Mouse (Mus musculus): ENCODE measurements around the gene Pex14. TPM values are rescaled to one million over a fixed set of nuclear protein-coding genes. Genes with fewer than 3 reads are reported as not detected.
A peak's percentile ranks its signal among the peaks of the same experiment; 100 is the strongest.

Pex14 gene
- polyA plus RNA-seq, 1 experiment from 2014 or later = 38.9 TPM

DNA sequence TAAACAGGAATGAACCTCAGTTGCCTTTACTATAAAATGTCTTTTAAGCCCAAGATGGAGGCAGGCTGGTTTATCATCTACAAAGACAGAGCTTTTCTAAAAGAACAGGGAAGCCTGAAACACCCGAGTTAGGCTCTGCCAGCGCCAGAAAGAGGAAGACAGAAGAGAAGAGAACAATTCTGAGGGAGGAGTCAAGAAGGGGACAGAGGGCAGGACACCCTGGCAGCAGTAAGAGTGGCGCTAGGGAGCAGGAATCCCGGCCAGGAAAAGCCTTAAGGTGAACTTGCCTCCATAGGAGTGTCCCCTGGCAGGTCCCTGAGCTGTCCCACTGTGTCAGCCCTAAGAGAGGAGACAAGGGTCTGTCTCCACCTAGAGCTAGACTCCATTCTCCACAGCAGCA is 43.9 kb upstream of the Pex14 start:
- Histone ChIP-seq H3K36me3 (ENCODE audit: insufficient read depth, low read length) (no peaks in the 10 kb centered on the region), H3K4me1 (ENCODE audit: insufficient read depth, low read depth, low read length) (no peaks in the 10 kb centered on the region), H3K9me3 (ENCODE audit: low read length) (no peaks in the 10 kb centered on the region), H3K9ac (replicated peaks; ENCODE audit: low read depth) (no peak overlapping the region), H3K4me2 (replicated peaks; ENCODE audit: low read depth, low read length) (no peak overlapping the region), H3K27ac (ENCODE audit: low read length) (no peak overlapping the region), H3K4me3 (ENCODE audit: low read depth, low read length) (no peak overlapping the region), H3K27me3 (replicated peaks; ENCODE audit: insufficient read depth, low read length) (no peaks in the 10 kb centered on the region)
- TF ChIP-seq CTCF (IDR thresholded peaks at IDR 0.05) (no peak), EP300 (IDR thresholded peaks at IDR 0.05) (no peak)
- DNase-seq (ENCODE audit: low spot score) (no peak), ATAC-seq (no peak)
- WGBS = 18% methylated on average over 4 of the region's 4 CpGs

DNA sequence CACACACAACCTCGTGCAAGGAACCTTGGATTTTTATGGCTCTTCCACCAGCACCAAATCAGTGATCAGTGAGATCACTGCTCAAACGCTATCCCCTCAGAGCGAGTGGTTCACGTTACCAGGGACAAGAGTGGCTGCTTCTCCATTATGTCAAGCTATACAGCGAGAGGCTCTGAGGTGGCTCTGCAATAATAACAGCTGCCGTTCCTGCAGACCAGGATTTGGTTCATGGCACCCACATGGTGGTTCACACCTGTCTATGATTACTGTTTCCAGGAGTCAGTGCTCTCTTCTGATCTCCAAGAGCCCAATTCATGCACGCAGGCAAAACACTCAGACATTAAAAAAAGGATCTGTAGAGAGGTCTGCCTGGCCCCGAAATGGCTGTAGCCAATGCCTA is 38.8 kb upstream of the Pex14 start:
- no peaks in the 10 kb centered on the region for H3K9me3 ChIP-seq (ENCODE audit: low read length)
- ATAC-seq (no peak), DNase-seq (ENCODE audit: low spot score) (no peak)
- no peak overlapping the region for H3K27ac ChIP-seq (ENCODE audit: low read length)
- H3K4me2 ChIP-seq (replicated peaks; ENCODE audit: low read depth, low read length) = no peak overlapping the region
- 74% methylated on average over 8 of the region's 8 CpGs for whole genome bisulfite sequencing
- no peaks in the 10 kb centered on the region for H3K27me3 ChIP-seq (replicated peaks; ENCODE audit: insufficient read depth, low read length)
- no peaks in the 10 kb centered on the region for H3K4me1 ChIP-seq (ENCODE audit: insufficient read depth, low read depth, low read length)
- no peak overlapping the region for H3K4me3 ChIP-seq (ENCODE audit: low read depth, low read length)
- TF ChIP-seq EP300 (IDR thresholded peaks at IDR 0.05) = no peak
- TF ChIP-seq CTCF (IDR thresholded peaks at IDR 0.05) = no peak
- no peaks in the 10 kb centered on the region for H3K36me3 ChIP-seq (ENCODE audit: insufficient read depth, low read length)
- H3K9ac ChIP-seq (replicated peaks; ENCODE audit: low read depth) = no peak overlapping the region

GRCm38 (mm10) chr4:149136982-149137770 is 37.5 kb upstream of the Pex14 start, which contains the start of gene Cenps:
TSS of gene Cenps (minus strand) at chr4:149137629.
- Histone ChIP-seq H3K4me3 (ENCODE audit: low read depth, low read length) (peak within 1 kb of the TSS; percentile 57), H3K36me3 (ENCODE audit: insufficient read depth, low read length) (no peaks in the 10 kb centered on the region), H3K4me2 (replicated peaks; ENCODE audit: low read depth, low read length) (peak within 1 kb of the TSS; percentile 59), H3K4me1 (ENCODE audit: insufficient read depth, low read depth, low read length) (no peaks in the 10 kb centered on the region), H3K9ac (replicated peaks; ENCODE audit: low read depth) (peak within 1 kb of the TSS; percentile 30; the same call in 1 of the 2 replicates), H3K27me3 (replicated peaks; ENCODE audit: insufficient read depth, low read length) (no peaks in the 10 kb centered on the region), H3K9me3 (ENCODE audit: low read length) (no peaks in the 10 kb centered on the region), H3K27ac (ENCODE audit: low read length) (peak within 1 kb of the TSS; percentile 29)
- peak; percentile 93 for DNase-seq (ENCODE audit: low spot score)
- ATAC-seq = peak; percentile 91
- WGBS = 1% methylated on average over 67 of the region's 68 CpGs
- TF ChIP-seq CTCF (IDR thresholded peaks at IDR 0.05) (peak; percentile 98), EP300 (IDR thresholded peaks at IDR 0.05) (no peak)

GRCm38 (mm10) chr4:149136116-149136850 is 36.6 kb upstream of the Pex14 start:
- no peak for TF ChIP-seq EP300 (IDR thresholded peaks at IDR 0.05)
- no peak for TF ChIP-seq CTCF (IDR thresholded peaks at IDR 0.05)
- Histone ChIP-seq H3K4me3 (ENCODE audit: low read depth, low read length) (peak overlapping the region; percentile 57), H3K4me2 (replicated peaks; ENCODE audit: low read depth, low read length) (peak overlapping the region; percentile 59), H3K9ac (replicated peaks; ENCODE audit: low read depth) (no peak overlapping the region), H3K27ac (ENCODE audit: low read length) (no peak overlapping the region), H3K27me3 (replicated peaks; ENCODE audit: insufficient read depth, low read length) (no peaks in the 10 kb centered on the region), H3K4me1 (ENCODE audit: insufficient read depth, low read depth, low read length) (no peaks in the 10 kb centered on the region), H3K9me3 (ENCODE audit: low read length) (no peaks in the 10 kb centered on the region), H3K36me3 (ENCODE audit: insufficient read depth, low read length) (no peaks in the 10 kb centered on the region)
- WGBS = 49% methylated on average over 18 of the region's 18 CpGs
- ATAC-seq = no peak
- DNase-seq (ENCODE audit: low spot score) = no peak

- 86% methylated on average over 5 of the region's 5 CpGs for WGBS
- Histone ChIP-seq H3K4me3 (ENCODE audit: low read depth, low read length) (no peak overlapping the region), H3K36me3 (ENCODE audit: insufficient read depth, low read length) (no peaks in the 10 kb centered on the region), H3K27me3 (replicated peaks; ENCODE audit: insufficient read depth, low read length) (no peaks in the 10 kb centered on the region), H3K27ac (ENCODE audit: low read length) (no peak overlapping the region), H3K9me3 (ENCODE audit: low read length) (no peaks in the 10 kb centered on the region), H3K4me1 (ENCODE audit: insufficient read depth, low read depth, low read length) (no peaks in the 10 kb centered on the region), H3K9ac (replicated peaks; ENCODE audit: low read depth) (no peak overlapping the region), H3K4me2 (replicated peaks; ENCODE audit: low read depth, low read length) (no peak overlapping the region)
- no peak for DNase-seq (ENCODE audit: low spot score)
- TF ChIP-seq CTCF (IDR thresholded peaks at IDR 0.05) (no peak), EP300 (IDR thresholded peaks at IDR 0.05) (no peak)
- ATAC-seq = no peak
These were observed 33.7 kb upstream of the Pex14 start for GRCm38 (mm10) chr4:149133395-149133794.

- H3K27ac ChIP-seq (ENCODE audit: low read length) = no peak overlapping the region
- 55% methylated on average over 21 of the region's 21 CpGs for WGBS
- peak; percentile 34 for DNase-seq (ENCODE audit: low spot score)
- peak; percentile 50 for ATAC-seq
- H3K4me1 ChIP-seq (ENCODE audit: insufficient read depth, low read depth, low read length) = no peaks in the 10 kb centered on the region
- no peak overlapping the region for H3K4me3 ChIP-seq (ENCODE audit: low read depth, low read length)
- no peak overlapping the region for H3K9ac ChIP-seq (replicated peaks; ENCODE audit: low read depth)
- H3K4me2 ChIP-seq (replicated peaks; ENCODE audit: low read depth, low read length) = peak overlapping the region; percentile 4; the same call in 1 of the 2 replicates
- no peaks in the 10 kb centered on the region for H3K36me3 ChIP-seq (ENCODE audit: insufficient read depth, low read length)
- H3K9me3 ChIP-seq (ENCODE audit: low read length) = no peaks in the 10 kb centered on the region
- TF ChIP-seq EP300 (IDR thresholded peaks at IDR 0.05) (no peak), CTCF (IDR thresholded peaks at IDR 0.05) (no peak)
- H3K27me3 ChIP-seq (replicated peaks; ENCODE audit: insufficient read depth, low read length) = no peaks in the 10 kb centered on the region
These were observed 32.3 kb upstream of the Pex14 start for GRCm38 (mm10) chr4:149131789-149132565.

All from lung, postnatal 0 days (tissue).